Mouse (Mus musculus): Measurements from ENCODE around the gene Esm1. TPM values are rescaled to one million over a fixed set of nuclear protein-coding genes. Genes with fewer than 3 reads are reported as not detected.

Gene Esm1
- total and polyA plus RNA-seq, 3 experiments, result not detected

DNA sequence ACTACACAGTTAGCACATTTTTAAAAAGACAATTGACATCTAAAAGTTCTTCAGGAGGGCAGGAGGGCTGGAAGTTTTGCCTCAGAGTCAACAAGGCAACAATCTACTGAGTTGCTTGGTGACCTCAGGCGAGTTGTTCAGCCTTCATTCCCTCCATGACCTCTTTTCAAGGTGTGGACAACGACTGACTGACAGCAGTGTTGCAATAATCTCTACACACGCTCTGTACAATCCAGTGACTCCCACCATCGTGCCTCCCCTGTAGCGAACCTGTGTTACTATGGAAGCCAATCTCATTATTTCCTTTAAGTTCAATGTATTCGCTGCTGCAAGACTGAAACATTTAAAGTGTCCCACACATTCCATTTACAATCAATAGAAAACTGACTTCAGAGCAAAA is 12.4 kb downstream of the Esm1 start:
- DNase-seq (ENCODE audit: low spot score) (no peak), ATAC-seq (ENCODE audit: extremely low read depth, insufficient number of reproducible peaks, low FRiP score, poor library complexity, severe bottlenecking) (no peak)
- H3K4me1 ChIP-seq (ENCODE audit: insufficient read depth, low read depth, low read length), result no peaks in the 10 kb centered on the region
- TF ChIP-seq CTCF (IDR thresholded peaks at IDR 0.05; ENCODE audit: low read depth, low read length) (no peak), GATA1 (IDR thresholded peaks at IDR 0.05; ENCODE audit: borderline replicate concordance, low read length) (no peak), GATA2 (IDR thresholded peaks at IDR 0.05; ENCODE audit: borderline replicate concordance, low read depth, low read length) (no peak), TAL1 (conservative IDR thresholded peaks at IDR 0.05; ENCODE audit: low read depth, low read length) (no peak), POLR2AphosphoS5 (IDR thresholded peaks at IDR 0.05; ENCODE audit: insufficient replicate concordance, low read depth, low read length) (no peak)
- H3K36me3 ChIP-seq (replicated peaks), result no peaks in the 10 kb centered on the region
- H3K9me3 ChIP-seq (replicated peaks), result no peaks in the 10 kb centered on the region
- no peak overlapping the region for H3K4me3 ChIP-seq (ENCODE audit: low read depth, low read length)
- H3K27me3 ChIP-seq (ENCODE audit: insufficient read depth, low read length), result peaks cover 6% of the 10 kb centered on the region

DNA sequence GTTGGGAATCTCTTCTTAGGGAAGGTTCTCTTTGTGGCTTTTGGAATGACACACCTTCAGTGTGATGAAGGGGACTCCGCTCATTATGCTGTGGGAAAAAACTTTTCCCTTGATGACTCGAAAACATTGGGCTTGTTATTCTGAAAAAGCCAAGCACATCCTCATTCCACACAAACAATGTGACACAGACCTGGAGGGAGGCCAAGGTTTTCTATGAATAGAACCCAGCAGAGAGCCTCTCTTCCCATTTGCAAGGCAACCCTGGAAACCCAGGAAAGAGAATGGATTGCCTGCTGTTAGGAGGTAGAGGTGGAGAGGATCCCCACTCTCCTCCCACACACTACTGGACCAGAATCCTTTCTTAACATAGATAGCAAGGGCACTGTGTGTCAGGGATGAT is 14.6 kb downstream of the Esm1 start:
- Histone ChIP-seq H3K4me3 (ENCODE audit: low read depth, low read length) (no peak overlapping the region), H3K36me3 (replicated peaks) (no peaks in the 10 kb centered on the region), H3K4me1 (ENCODE audit: insufficient read depth, low read depth, low read length) (no peaks in the 10 kb centered on the region), H3K9me3 (replicated peaks) (no peaks in the 10 kb centered on the region), H3K27me3 (ENCODE audit: insufficient read depth, low read length) (peaks cover 6% of the 10 kb centered on the region)
- ATAC-seq (ENCODE audit: extremely low read depth, insufficient number of reproducible peaks, low FRiP score, poor library complexity, severe bottlenecking), result no peak
- TF ChIP-seq GATA1 (IDR thresholded peaks at IDR 0.05; ENCODE audit: borderline replicate concordance, low read length) (no peak), GATA2 (IDR thresholded peaks at IDR 0.05; ENCODE audit: borderline replicate concordance, low read depth, low read length) (no peak), CTCF (IDR thresholded peaks at IDR 0.05; ENCODE audit: low read depth, low read length) (no peak), TAL1 (conservative IDR thresholded peaks at IDR 0.05; ENCODE audit: low read depth, low read length) (no peak), POLR2AphosphoS5 (IDR thresholded peaks at IDR 0.05; ENCODE audit: insufficient replicate concordance, low read depth, low read length) (no peak)
- DNase-seq (ENCODE audit: low spot score), result no peak

DNA sequence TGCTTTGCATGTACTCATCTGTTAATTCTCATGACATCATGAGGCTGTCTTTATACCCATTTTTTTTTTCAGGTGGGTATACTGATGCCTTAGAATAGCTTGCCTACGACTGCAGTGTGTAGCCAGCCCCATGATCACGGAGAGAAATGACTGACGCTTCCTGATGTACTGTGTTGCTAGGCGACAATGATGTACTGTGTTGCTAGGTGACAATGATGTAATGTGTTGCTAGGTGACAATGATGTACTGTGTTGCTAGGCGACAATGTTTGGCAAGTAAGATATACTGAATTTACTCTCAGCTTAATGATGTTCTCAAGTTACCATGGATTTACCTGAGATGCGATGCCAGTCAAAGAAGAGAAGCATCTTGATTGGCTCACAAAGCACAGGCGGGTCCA is 16.4 kb downstream of the Esm1 start, which contains the start of gene Gzmk:
Gene Gzmk (minus strand): TSS at position 98 of the 400 bp plus-strand sequence.
- no peak for DNase-seq (ENCODE audit: low spot score)
- no peak within 1 kb of the TSS for H3K4me3 ChIP-seq (ENCODE audit: low read depth, low read length)
- no peaks in the 10 kb centered on the region for H3K4me1 ChIP-seq (ENCODE audit: insufficient read depth, low read depth, low read length)
- H3K36me3 ChIP-seq (replicated peaks), result no peaks in the 10 kb centered on the region
- H3K9me3 ChIP-seq (replicated peaks), result no peaks in the 10 kb centered on the region
- no peak for TF ChIP-seq POLR2AphosphoS5 (IDR thresholded peaks at IDR 0.05; ENCODE audit: insufficient replicate concordance, low read depth, low read length)
- TF ChIP-seq GATA2 (IDR thresholded peaks at IDR 0.05; ENCODE audit: borderline replicate concordance, low read depth, low read length), result no peak
- no peak for TF ChIP-seq GATA1 (IDR thresholded peaks at IDR 0.05; ENCODE audit: borderline replicate concordance, low read length)
- no peak for TF ChIP-seq CTCF (IDR thresholded peaks at IDR 0.05; ENCODE audit: low read depth, low read length)
- no peak for TF ChIP-seq TAL1 (conservative IDR thresholded peaks at IDR 0.05; ENCODE audit: low read depth, low read length)
- H3K27me3 ChIP-seq (ENCODE audit: insufficient read depth, low read length), result peaks cover 6% of the 10 kb centered on the region
- ATAC-seq (ENCODE audit: extremely low read depth, insufficient number of reproducible peaks, low FRiP score, poor library complexity, severe bottlenecking), result no peak

DNA sequence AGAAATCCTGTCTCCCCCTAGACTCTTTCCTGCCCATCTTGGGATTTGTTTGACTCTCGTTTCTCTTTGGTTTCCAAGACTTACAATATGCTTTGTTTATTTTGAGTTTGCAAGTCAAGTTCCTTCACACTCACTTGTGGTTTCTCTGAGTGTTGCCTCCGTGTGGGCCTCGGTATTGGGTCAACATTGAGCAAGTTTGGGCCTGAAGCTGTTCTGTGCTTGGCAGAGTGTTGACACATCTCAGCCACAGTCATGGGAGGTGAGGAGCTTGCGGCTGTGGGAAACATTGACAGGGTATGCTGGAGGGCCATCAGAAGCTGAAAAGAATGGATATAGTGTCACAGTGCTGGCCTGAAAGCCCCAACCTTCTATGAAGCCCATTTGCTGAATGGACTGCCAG is 17.6 kb downstream of the Esm1 start:
- ATAC-seq (ENCODE audit: extremely low read depth, insufficient number of reproducible peaks, low FRiP score, poor library complexity, severe bottlenecking) (no peak), DNase-seq (ENCODE audit: low spot score) (no peak)
- peaks cover 2% of the 10 kb centered on the region for H3K27me3 ChIP-seq (ENCODE audit: insufficient read depth, low read length)
- H3K4me3 ChIP-seq (ENCODE audit: low read depth, low read length), result no peak overlapping the region
- H3K36me3 ChIP-seq (replicated peaks), result no peaks in the 10 kb centered on the region
- no peaks in the 10 kb centered on the region for H3K9me3 ChIP-seq (replicated peaks)
- TF ChIP-seq POLR2AphosphoS5 (IDR thresholded peaks at IDR 0.05; ENCODE audit: insufficient replicate concordance, low read depth, low read length) (no peak), GATA1 (IDR thresholded peaks at IDR 0.05; ENCODE audit: borderline replicate concordance, low read length) (no peak), CTCF (IDR thresholded peaks at IDR 0.05; ENCODE audit: low read depth, low read length) (no peak), TAL1 (conservative IDR thresholded peaks at IDR 0.05; ENCODE audit: low read depth, low read length) (no peak)
- H3K4me1 ChIP-seq (ENCODE audit: insufficient read depth, low read depth, low read length), result no peaks in the 10 kb centered on the region

DNA sequence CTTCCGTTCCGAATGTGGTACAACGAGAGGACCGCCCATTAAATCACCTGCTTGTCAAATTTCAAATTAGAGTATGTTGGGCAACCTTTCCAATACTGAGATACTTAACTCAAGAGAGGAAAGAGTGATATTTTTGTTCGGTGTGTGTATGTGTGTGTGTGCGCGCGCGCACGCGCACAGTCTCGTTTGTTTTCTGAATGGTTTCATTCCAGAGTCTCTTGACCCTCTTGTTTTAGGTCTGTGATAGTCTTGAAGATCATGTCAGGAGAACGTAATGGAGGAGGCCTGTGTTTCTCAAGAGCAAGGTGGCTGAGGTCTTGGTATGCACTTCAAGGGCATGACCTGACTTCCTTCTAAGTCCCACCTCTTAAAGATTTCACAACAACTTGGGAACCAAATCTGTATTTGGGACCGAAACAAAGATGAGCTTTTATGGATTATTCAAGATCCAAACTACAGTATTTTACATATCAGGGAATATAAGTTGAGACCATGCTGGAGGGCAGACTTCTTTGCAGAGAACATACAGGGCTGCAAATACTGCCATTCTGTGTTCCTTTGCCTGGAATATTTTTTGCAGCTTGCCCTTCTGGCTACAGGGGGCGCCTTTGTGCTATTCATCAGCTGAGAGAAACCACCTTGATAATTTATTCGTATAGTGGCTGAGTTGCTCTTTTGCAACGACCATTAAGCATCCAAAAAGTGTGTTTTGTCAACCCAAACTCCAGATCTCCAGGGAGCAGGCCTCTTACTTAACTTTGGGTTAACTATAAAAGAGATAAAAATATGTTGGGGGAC is 18.4 kb downstream of the Esm1 start:
- no peak for DNase-seq (ENCODE audit: low spot score)

DNA sequence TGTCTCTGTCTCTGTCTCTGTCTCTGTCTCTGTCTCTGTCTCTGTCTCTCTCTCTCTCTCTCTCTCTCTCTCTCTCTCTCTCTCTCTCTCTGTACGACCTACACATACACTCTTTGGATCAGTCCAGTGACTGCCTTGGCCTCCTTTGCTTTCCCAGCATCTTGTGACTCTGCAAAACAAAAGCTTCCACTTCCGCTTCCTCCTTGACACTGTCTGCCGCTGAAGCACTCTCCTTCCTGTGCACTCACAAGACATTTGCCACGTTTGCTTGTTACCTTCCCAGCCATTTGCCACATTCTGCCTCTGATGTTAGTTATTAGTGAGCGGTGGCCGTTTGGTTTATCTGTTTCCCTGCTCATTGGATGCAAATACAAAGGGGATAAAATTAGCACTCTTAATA is 32.7 kb downstream of the Esm1 start:
- no peak overlapping the region for H3K4me3 ChIP-seq (ENCODE audit: low read depth, low read length)
- H3K27me3 ChIP-seq (ENCODE audit: insufficient read depth, low read length), result no peaks in the 10 kb centered on the region
- ATAC-seq (ENCODE audit: extremely low read depth, insufficient number of reproducible peaks, low FRiP score, poor library complexity, severe bottlenecking) (no peak), DNase-seq (ENCODE audit: low spot score) (no peak)
- H3K9me3 ChIP-seq (replicated peaks), result no peaks in the 10 kb centered on the region
- H3K36me3 ChIP-seq (replicated peaks), result no peaks in the 10 kb centered on the region
- H3K4me1 ChIP-seq (ENCODE audit: insufficient read depth, low read depth, low read length), result no peaks in the 10 kb centered on the region
- no peak for TF ChIP-seq TAL1 (conservative IDR thresholded peaks at IDR 0.05; ENCODE audit: low read depth, low read length)
- no peak for TF ChIP-seq POLR2AphosphoS5 (IDR thresholded peaks at IDR 0.05; ENCODE audit: insufficient replicate concordance, low read depth, low read length)

More for the DNA sequence above, 18.4 kb downstream of the Esm1 start:
- Histone ChIP-seq H3K4me3 (ENCODE audit: low read depth, low read length) (no peak overlapping the region), H3K36me3 (replicated peaks) (no peaks in the 10 kb centered on the region), H3K27me3 (ENCODE audit: insufficient read depth, low read length) (peaks cover 2% of the 10 kb centered on the region), H3K9me3 (replicated peaks) (no peaks in the 10 kb centered on the region), H3K4me1 (ENCODE audit: insufficient read depth, low read depth, low read length) (no peaks in the 10 kb centered on the region)
- no peak for ATAC-seq (ENCODE audit: extremely low read depth, insufficient number of reproducible peaks, low FRiP score, poor library complexity, severe bottlenecking)
- TF ChIP-seq GATA2 (IDR thresholded peaks at IDR 0.05; ENCODE audit: borderline replicate concordance, low read depth, low read length) (no peak), TAL1 (conservative IDR thresholded peaks at IDR 0.05; ENCODE audit: low read depth, low read length) (no peak), POLR2AphosphoS5 (IDR thresholded peaks at IDR 0.05; ENCODE audit: insufficient replicate concordance, low read depth, low read length) (no peak), CTCF (IDR thresholded peaks at IDR 0.05; ENCODE audit: low read depth, low read length) (no peak), GATA1 (IDR thresholded peaks at IDR 0.05; ENCODE audit: borderline replicate concordance, low read length) (no peak)
